Mouse (Mus musculus) neutrophil, adult 5-6 weeks (primary cell): ENCODE data around the gene Rps27a. TPM values are rescaled to one million over a fixed set of nuclear protein-coding genes. Genes with fewer than 3 reads are reported as not detected.
"Not testable (repeated sequence)": the region's sequence is repeated elsewhere in the genome, so short reads cannot be mapped to it uniquely, and the experiment has no call there.

Experiments
- ATAC-seq: fragments of 151-379, 151-347 bp; 2 replicates; pipeline ENCODE4 v1.8.0; 2017; ENCODE audit warnings: mild to moderate bottlenecking, moderate TSS enrichment; ENCODE audit not compliant: insufficient number of reproducible peaks, poor library complexity, low FRiP score, severe bottlenecking; ENCODE audit errors: extremely low read depth
- total RNA-seq: library from RNA; stranded (forward); fragments of 200-1000 nt; gene quantifications from 2 replicates; pipeline ENCODE4 v1.2.3, GENCODE M21; 2017

The Rps27a gene
- 603 and 627 TPM in 2 replicates for total RNA-seq

GRCm38 (mm10) chr11:29547752-29548503, at the start of gene Rps27a, which contains the start of gene Clhc1:
TSS of gene Rps27a (minus strand) at chr11:29548109.
TSS of gene Clhc1 (plus strand) at chr11:29547950.
- peak; percentile 96 for ATAC-seq

GRCm38 (mm10) chr11:29597159-29597558, 49.2 kb upstream of the Rps27a start:
- ATAC-seq: no peak

- no peak for ATAC-seq
Observed at GRCm38 (mm10) chr11:29595217-29595616, 47.3 kb upstream of the Rps27a start.

GRCm38 (mm10) chr11:29579610-29580009, 31.7 kb upstream of the Rps27a start:
- peak; percentile 55; the same call in 1 of the 2 replicates for ATAC-seq

GRCm38 (mm10) chr11:29572656-29573055, 24.7 kb upstream of the Rps27a start:
- no peak for ATAC-seq

GRCm38 (mm10) chr11:29571536-29571935, 23.6 kb upstream of the Rps27a start:
- no peak for ATAC-seq

- ATAC-seq: no peak
Observed at GRCm38 (mm10) chr11:29563406-29563805, 15.5 kb upstream of the Rps27a start.

- no peak for ATAC-seq
Observed at GRCm38 (mm10) chr11:29560990-29561389, 13.1 kb upstream of the Rps27a start.

- no peak for ATAC-seq
Observed at GRCm38 (mm10) chr11:29560452-29560851, 12.5 kb upstream of the Rps27a start.

- peak; percentile 22; the same call in 1 of the 2 replicates for ATAC-seq
Observed at GRCm38 (mm10) chr11:29549425-29549778, 1.5 kb upstream of the Rps27a start.

- no peak for ATAC-seq
Observed at GRCm38 (mm10) chr11:29548504-29549424, 855 bp upstream of the Rps27a start.

GRCm38 (mm10) chr11:29547249-29547751, 609 bp downstream of the Rps27a start:
- ATAC-seq: no peak; the same call in 1 of the 2 replicates

GRCm38 (mm10) chr11:29546762-29547161, 1.1 kb downstream of the Rps27a start:
- ATAC-seq: no peak

GRCm38 (mm10) chr11:29546297-29546696, 1.6 kb downstream of the Rps27a start:
- not testable (repeated sequence) for ATAC-seq

- not testable (repeated sequence) for ATAC-seq
Observed at GRCm38 (mm10) chr11:29545150-29545752, 2.7 kb downstream of the Rps27a start.

GRCm38 (mm10) chr11:29544225-29544945, 3.5 kb downstream of the Rps27a start:
- no peak for ATAC-seq

- no peak for ATAC-seq
Observed at GRCm38 (mm10) chr11:29538201-29538600, 9.7 kb downstream of the Rps27a start.

- ATAC-seq: peak; percentile 78
Observed at GRCm38 (mm10) chr11:29525988-29526794, 21.7 kb downstream of the Rps27a start, which contains the start of gene Mtif2. TSS of gene Mtif2 (plus strand) at chr11:29526408.
